Mouse (Mus musculus) lung, postnatal 25 days (tissue): ENCODE data around the gene Mre11a.
"Not testable (repeated sequence)": the region's sequence is repeated elsewhere in the genome, so short reads cannot be mapped to it uniquely, and the experiment has no call there.

ENCODE experiments used
- DNase-seq: peaks from one replicate; pipeline ENCODE4 v3.0.0; 2022; ENCODE audit warnings: low spot score

The Mre11a gene

GRCm38 (mm10) chr9:14870377-14870776, 85.9 kb downstream of the Mre11a start:
- DNase-seq = no peak

- DNase-seq = no peak
Measured at GRCm38 (mm10) chr9:14870802-14871201, 86.3 kb downstream of the Mre11a start.

DNA sequence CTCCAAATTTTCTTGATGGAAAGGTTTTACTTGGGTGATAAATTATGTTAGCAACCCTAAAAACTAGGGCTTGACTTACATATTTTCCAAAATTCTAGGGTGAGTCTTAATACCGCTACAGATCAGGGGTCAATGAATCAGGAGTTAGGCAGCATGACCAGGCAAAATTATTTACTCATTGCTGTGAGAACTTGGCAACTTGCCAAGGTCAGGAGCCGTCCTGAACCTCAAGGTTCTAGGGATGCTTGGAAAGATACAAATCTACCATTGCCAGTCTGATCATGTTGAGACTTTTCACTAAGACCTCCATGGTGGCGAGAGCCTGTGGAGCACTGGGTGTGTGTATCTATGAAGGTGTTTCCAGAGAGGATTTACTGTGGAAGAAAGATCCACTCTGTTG, 87.1 kb downstream of the Mre11a start:
- no peak for DNase-seq

DNA sequence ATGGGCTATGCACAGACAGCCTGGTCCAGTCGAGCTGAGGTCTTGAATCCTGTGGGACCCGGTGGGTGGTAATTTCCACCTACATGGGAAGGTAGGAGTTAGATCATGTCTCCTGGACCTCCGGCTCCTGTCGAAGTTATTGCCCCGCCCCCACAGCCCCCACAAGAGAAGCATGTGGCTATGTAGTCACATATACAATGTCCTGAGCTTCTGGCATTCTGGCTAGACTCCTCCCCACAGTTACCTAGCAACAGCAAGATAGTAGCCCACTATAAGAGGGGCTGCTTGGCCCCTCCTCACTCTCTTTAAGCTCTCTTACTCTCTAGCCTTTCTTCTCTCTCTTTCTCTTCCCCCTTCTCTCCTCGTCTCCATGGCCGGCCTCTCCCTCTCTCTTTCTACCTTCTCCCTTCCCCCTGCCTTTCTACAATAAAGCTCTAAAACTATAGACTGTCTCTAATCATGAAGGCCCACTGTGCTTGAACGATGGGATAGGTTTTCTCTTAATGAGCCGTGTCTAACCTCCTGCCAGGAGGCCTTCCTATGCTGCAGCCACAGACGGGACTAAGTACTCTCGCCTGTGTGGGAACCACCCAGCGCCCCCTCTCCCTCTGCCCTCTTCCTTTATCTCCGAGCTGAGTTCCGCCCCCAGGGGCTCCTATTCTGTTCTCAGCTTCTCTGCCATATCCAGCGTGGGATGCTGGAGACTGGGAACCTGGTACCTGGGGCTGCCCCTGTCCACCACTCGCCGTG, 87.9 kb downstream of the Mre11a start:
- DNase-seq = no peak

- peak; percentile 30 for DNase-seq
Measured at GRCm38 (mm10) chr9:14875743-14876507, 91.5 kb downstream of the Mre11a start.

- not testable (repeated sequence) for DNase-seq
Measured at GRCm38 (mm10) chr9:14876566-14876965, 92.1 kb downstream of the Mre11a start.

- DNase-seq = peak; percentile 16
Measured at GRCm38 (mm10) chr9:14884641-14885040, 100.2 kb downstream of the Mre11a start.

- no peak for DNase-seq
Measured at GRCm38 (mm10) chr9:14885151-14885550, 100.7 kb downstream of the Mre11a start.

DNA sequence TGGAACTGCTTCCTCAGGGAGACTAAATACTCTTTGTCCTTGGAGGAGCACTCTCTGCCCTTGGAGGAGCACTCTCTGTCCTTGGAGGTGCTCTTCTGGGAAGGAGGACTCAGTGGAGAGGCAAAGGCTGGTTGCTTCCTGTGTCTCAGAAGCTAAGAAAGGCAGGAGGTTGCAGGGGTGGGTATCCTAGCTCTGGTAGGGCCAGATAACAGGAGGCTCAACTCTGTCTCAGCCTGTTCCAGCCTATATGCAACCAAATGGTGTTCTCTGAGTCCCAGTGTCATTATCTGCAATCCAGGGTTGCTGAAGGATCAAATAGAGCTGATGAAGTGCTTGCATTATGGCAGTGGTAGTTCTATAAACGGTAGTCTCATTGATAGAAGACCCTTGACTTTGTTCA, 101.5 kb downstream of the Mre11a start:
- no peak for DNase-seq
